Mouse (Mus musculus) heart, adult 2 months (tissue): ENCODE data around the gene Dnajb5.

Source experiments
- CTCF ChIP-seq: fragments of 200-600 bp; IDR thresholded peaks from 2 replicates; pipeline ENCODE4 v1.8.1; 2022; ENCODE audit warnings: antibody characterized with exemption, mild to moderate bottlenecking, moderate library complexity
- EP300 ChIP-seq: fragments of 200-500 bp; IDR thresholded peaks from 2 replicates; pipeline ENCODE4 v1.6.1; 2011; ENCODE audit warnings: low read depth, low read length, control low read depth; ENCODE audit not compliant: insufficient read depth
- POLR2A ChIP-seq: fragments of 200-500 bp; IDR thresholded peaks from 2 replicates; pipeline ENCODE4 v1.6.1; 2011; ENCODE audit warnings: mild to moderate bottlenecking, low read depth, low read length, control low read depth; ENCODE audit not compliant: insufficient read depth

DNA sequence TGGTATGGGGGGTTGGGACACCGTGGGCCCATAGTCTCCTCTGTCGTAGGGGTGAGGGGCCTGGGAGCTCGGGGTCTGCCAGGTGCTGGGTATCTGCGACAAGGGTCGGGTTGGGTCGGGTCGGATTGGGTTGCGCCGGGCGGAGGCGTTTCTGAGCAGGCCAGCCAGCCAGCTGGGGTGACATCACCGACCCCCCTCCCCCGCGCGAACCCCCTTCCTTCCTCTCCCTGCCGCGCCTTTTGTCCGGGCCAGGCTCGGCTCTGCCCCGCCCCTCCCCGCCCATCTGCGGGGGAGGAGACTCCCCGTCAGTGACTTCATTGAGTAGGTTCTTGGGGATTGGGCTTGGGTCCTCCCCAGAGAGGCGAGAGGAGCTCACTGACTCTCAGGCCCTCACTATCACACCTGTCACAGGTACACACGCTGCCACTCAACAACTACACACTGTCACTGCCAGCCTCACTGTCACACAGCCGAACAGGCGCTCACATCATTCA lies 498 bp downstream of the Dnajb5 start:
- TF ChIP-seq EP300 (0 out of 2 replicates have a peak, but pooled peaks have one; percentile 38), CTCF (no peak), POLR2A (peak; percentile 76; the same call in 1 of the 2 replicates)
